Mouse (Mus musculus): ENCODE measurements around the gene Actl9.

Actl9 gene

GRCm38 (mm10) chr17:33432019-33432946, at the start of gene Actl9:
Gene Actl9 (plus strand): TSS chr17:33432896.
- DNase-seq (ENCODE audit: low spot score in 2 of 2) = no peak

GRCm38 (mm10) chr17:33385705-33386104, 47.0 kb upstream of the Actl9 start:
- no peak for DNase-seq (ENCODE audit: low spot score in 2 of 2)

- DNase-seq (ENCODE audit: low spot score in 2 of 2) = no peak
Observed at GRCm38 (mm10) chr17:33392271-33392670, 40.4 kb upstream of the Actl9 start.

GRCm38 (mm10) chr17:33394182-33395034, 38.3 kb upstream of the Actl9 start, which contains the start of gene Zfp101:
Gene Zfp101 (minus strand): TSS chr17:33394641.
- DNase-seq (ENCODE audit: low spot score in 2 of 2) = peak; percentile 88 to 90

- DNase-seq (ENCODE audit: low spot score in 2 of 2) = peak; percentile 20 to 56
Observed at GRCm38 (mm10) chr17:33439148-33439547, 6.5 kb downstream of the Actl9 start.

DNA sequence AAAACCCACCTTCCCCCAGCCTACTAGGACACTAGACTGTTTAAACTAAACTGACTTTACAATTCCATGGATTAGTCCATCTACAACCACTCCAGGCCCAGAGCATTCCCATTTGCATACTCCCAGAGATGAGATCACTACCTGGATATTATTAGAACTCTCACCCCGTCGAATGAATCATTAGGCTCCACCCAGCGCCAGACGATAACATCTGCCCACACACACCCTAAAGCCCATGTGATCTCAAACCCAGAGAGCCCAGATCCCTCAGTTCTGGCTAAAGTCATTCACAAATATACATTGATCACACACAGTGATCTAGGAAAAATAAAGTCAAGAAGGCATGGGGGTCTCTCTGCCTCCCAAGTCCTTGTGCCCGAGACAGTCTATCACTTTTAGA, 7.2 kb downstream of the Actl9 start:
- DNase-seq (ENCODE audit: low spot score in 2 of 2) = no peak

DNA sequence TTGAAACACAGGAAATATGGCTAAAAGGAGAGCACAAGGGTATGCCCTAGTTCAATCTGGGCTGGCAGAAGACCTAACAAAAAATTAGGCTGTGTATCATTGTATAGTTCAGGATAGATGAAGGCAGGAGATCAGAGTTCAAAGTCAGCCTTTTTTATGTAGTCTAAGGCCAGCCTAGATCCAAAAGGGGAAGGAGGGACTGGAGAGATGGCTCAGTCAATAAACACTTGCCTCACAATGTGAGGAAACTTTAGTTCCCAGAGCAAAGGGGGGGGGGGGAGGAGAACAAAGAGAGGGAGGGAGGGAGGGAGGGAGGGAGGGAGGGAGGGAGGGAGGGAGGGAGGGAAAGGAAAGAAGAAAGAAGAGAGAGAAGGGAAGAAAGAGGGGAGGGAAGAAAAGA, 8.5 kb downstream of the Actl9 start:
- DNase-seq (ENCODE audit: low spot score in 2 of 2) = no peak

DNA sequence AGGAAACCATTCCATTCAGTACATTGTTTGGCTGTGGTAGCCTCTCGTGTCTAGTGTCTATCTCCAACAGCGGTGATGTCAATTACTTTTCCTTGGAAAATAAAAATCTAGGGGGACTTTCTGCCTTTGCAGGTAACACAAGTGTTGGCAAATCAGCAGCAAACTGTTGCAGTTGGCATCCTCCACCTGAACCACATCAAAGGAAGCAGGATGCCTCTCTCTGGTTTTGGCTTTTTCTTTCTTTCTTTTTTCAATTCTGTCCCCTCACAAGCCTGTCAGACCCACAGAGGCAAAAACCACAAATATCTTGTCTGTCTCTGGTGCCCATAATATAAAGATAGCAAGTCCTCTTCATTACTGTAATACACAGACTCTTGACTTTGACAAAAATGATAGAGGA, 23.9 kb downstream of the Actl9 start:
- DNase-seq (ENCODE audit: low spot score in 2 of 2) = no peak

GRCm38 (mm10) chr17:33471206-33471605, 38.5 kb downstream of the Actl9 start:
- no peak for DNase-seq (ENCODE audit: low spot score in 2 of 2)

Measured in frontal cortex, postnatal 10 days (tissue).